8 mouse cellular contexts compared by ENCODE assay signal in the genomic region with DNA sequence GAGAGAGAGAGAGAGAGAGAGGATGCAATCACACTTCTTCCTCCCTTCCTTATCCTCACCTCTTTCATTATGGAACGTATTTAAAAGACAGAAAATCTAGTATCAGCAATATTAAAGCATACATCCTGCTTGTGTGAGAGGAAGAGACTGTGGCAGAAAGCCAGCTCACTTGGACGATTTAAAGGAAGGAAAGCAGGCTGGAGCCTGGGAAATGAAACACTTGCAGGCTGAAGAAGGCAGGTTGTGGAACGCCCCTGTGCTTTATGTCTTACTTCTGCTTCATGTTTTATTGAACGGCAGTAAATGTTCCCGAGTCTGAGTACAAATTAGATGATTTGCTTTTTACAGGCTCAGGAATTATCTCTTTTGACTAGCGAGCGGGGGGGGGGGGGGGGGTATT. TPM values are rescaled to one million over a fixed set of nuclear protein-coding genes. Genes with fewer than 3 reads are reported as not detected.
DNase-seq lines count a peak whose midpoint lies in the region; ATAC-seq and TF ChIP-seq lines count a peak whose summit lies in the region.
"Had no signal": no experiment of that assay in that cellular context is flagged by ENCODE, and none has a peak within 500 bp of the region (broad histone marks: within the 10 kb centered on the region; RNA-seq: fewer than 3 reads in every experiment).

No protein-coding gene starts in this region.

- H3K79me2 ChIP-seq in macrophage (ENCODE audit: inconsistent target): no peaks in the 10 kb centered on the region

- H3K36me3 ChIP-seq in lung, embryonic 14.5 days (ENCODE audit: insufficient read depth): no peaks in the 10 kb centered on the region
- no peaks in the 10 kb centered on the region for H3K36me3 ChIP-seq in macrophage (ENCODE audit: inconsistent target)

- WGBS in lung, embryonic 14.5 days: 28% methylated on average over 7 of the region's 7 CpGs
- WGBS in macrophage (ENCODE audit: missing documents): 33% methylated on average over 7 of the region's 7 CpGs

- DNase-seq in lung, embryonic 14.5 days: peak; percentile 88
- no peak for DNase-seq in lung, adult 18-20 months
- peak; percentile 20 to 38 for DNase-seq in frontal cortex, postnatal 36 days (ENCODE audit: low spot score in 2 of 2)
- peak; percentile 59 for DNase-seq in kidney, postnatal 10 days
- no peak for DNase-seq in ovary, postnatal 36 days (ENCODE audit: low spot score)
- no peak for DNase-seq in cerebellum, adult 11-12 months

- no peaks in the 10 kb centered on the region for H3K4me1 ChIP-seq in lung, embryonic 14.5 days (ENCODE audit: insufficient read depth)

- TF ChIP-seq CTCF in lung, embryonic 14.5 days (IDR thresholded peaks at IDR 0.05; ENCODE audit: low read depth): no peak

- no peak overlapping the region for H3K9ac ChIP-seq in lung, embryonic 14.5 days

- H3K4me2 ChIP-seq in lung, embryonic 14.5 days: 0 out of 2 replicates have a peak overlapping the region, but pooled peaks have one; percentile 25

- H3K4me3 ChIP-seq in lung, embryonic 14.5 days (ENCODE audit: low read depth, low read length): no peak overlapping the region
- H3K4me3 ChIP-seq in macrophage (ENCODE audit: inconsistent target): no peak overlapping the region; the same call in 1 of the 2 replicates

- no peaks in the 10 kb centered on the region for H3K27me3 ChIP-seq in lung, embryonic 14.5 days (ENCODE audit: insufficient read depth, low read length)

- no peaks in the 10 kb centered on the region for H3K9me3 ChIP-seq in lung, embryonic 14.5 days (ENCODE audit: low read depth, low read length)

- no peak overlapping the region for H3K27ac ChIP-seq in lung, embryonic 14.5 days (ENCODE audit: low read depth)
- H3K27ac ChIP-seq in macrophage: peak overlapping the region; percentile 47

- peak; percentile 83; the same call in 1 of the 2 replicates for ATAC-seq in lung, embryonic 14.5 days (ENCODE audit: insufficient read depth)

RNA-seq across cellular contexts. Expression of a gene that starts 29.1 kb away (rescaled TPM):
- not detected in 2 replicates for polyA plus RNA-seq in lung, embryonic 14.5 days (2014; fragmentation: Nextera tagmentation; extraction: Ambion mirVana)
- total RNA-seq in macrophage (2018; cell fraction: chromatin; rRNA removed): not detected
- total RNA-seq in macrophage (2018; cell fraction: cytosol; rRNA removed): not detected
- total RNA-seq in macrophage (2018; cell fraction: nucleus; rRNA removed): not detected
- not detected in 3 replicates for polyA plus RNA-seq in macrophage (2018)
- total RNA-seq: adrenal gland, postnatal 36 days had no signal

Comparison
In these comparisons a context has a peak if more than half of its experiments do, and no peak if none do; other contexts are left out.
1. DNase-seq: peak in lung, embryonic 14.5 days (single experiment), frontal cortex, postnatal 36 days (2 of 2) and kidney, postnatal 10 days (single experiment); none in lung, adult 18-20 months (0 of 2), ovary, postnatal 36 days (single experiment) and cerebellum, adult 11-12 months (single experiment).